Mouse (Mus musculus) thymus, postnatal 0 days (tissue): ENCODE measurements around the gene Ankrd44. TPM values are rescaled to one million over a fixed set of nuclear protein-coding genes. Genes with fewer than 3 reads are reported as not detected.

Experiments
- DNase-seq: peaks from one replicate; pipeline ENCODE4 v3.0.0-alpha.2; 2015; ENCODE audit warnings: low spot score
- polyA plus RNA-seq: library from polyadenylated mRNA; unstranded; fragments of >200 nt; fragmentation: Nextera tagmentation; extraction: Ambion mirVana; gene quantifications from 2 replicates; pipeline ENCODE4 v1.2.1, GENCODE M21; 2015

The Ankrd44 gene
- polyA plus RNA-seq, 1 experiment from 2014 or later: 42.6 TPM

- DNase-seq: peak; percentile 28
Observed at GRCm38 (mm10) chr1:54896109-54897085, 29.8 kb downstream of the Ankrd44 start.

GRCm38 (mm10) chr1:54888449-54888848, 37.7 kb downstream of the Ankrd44 start:
- DNase-seq: no peak

GRCm38 (mm10) chr1:54887873-54888272, 38.3 kb downstream of the Ankrd44 start:
- DNase-seq: no peak

GRCm38 (mm10) chr1:54882856-54883467, 43.2 kb downstream of the Ankrd44 start:
- DNase-seq: no peak

- no peak for DNase-seq
Observed at GRCm38 (mm10) chr1:54881523-54881922, 44.7 kb downstream of the Ankrd44 start.

- DNase-seq: no peak
Observed at GRCm38 (mm10) chr1:54877423-54878073, 48.6 kb downstream of the Ankrd44 start.

- DNase-seq: no peak
Observed at GRCm38 (mm10) chr1:54877014-54877413, 49.2 kb downstream of the Ankrd44 start.

- DNase-seq: no peak
Observed at GRCm38 (mm10) chr1:54874094-54874493, 52.1 kb downstream of the Ankrd44 start.

- no peak for DNase-seq
Observed at GRCm38 (mm10) chr1:54872857-54873616, 53.1 kb downstream of the Ankrd44 start.

- peak; percentile 48 for DNase-seq
Observed at GRCm38 (mm10) chr1:54871321-54871720, 54.9 kb downstream of the Ankrd44 start.

GRCm38 (mm10) chr1:54870634-54871033, 55.6 kb downstream of the Ankrd44 start:
- no peak for DNase-seq

GRCm38 (mm10) chr1:54867226-54867625, 59.0 kb downstream of the Ankrd44 start:
- DNase-seq: no peak

- DNase-seq: peak; percentile 43
Observed at GRCm38 (mm10) chr1:54866131-54866530, 60.1 kb downstream of the Ankrd44 start.

- DNase-seq: no peak
Observed at GRCm38 (mm10) chr1:54864928-54865652, 61.1 kb downstream of the Ankrd44 start.

GRCm38 (mm10) chr1:54860361-54860760, 65.8 kb downstream of the Ankrd44 start:
- DNase-seq: peak; percentile 50

- DNase-seq: no peak
Observed at GRCm38 (mm10) chr1:54859876-54860275, 66.3 kb downstream of the Ankrd44 start.

GRCm38 (mm10) chr1:54858898-54859297, 67.3 kb downstream of the Ankrd44 start:
- DNase-seq: no peak

- no peak for DNase-seq
Observed at GRCm38 (mm10) chr1:54856502-54856901, 69.7 kb downstream of the Ankrd44 start.

- no peak for DNase-seq
Observed at GRCm38 (mm10) chr1:54855970-54856369, 70.2 kb downstream of the Ankrd44 start.

GRCm38 (mm10) chr1:54854388-54854787, 71.8 kb downstream of the Ankrd44 start:
- DNase-seq: peak; percentile 36
